Mouse (Mus musculus) kidney, embryonic 16.5 days (tissue): ENCODE measurements at regions not wholly inside any gene's neighbourhood (a gene's known extent, or its start where the extent isn't known, plus 50 kb on each side); places are given as distances from the start of the nearest gene placed in this dataset.

Experiments
- ATAC-seq: fragments of 200-750 bp; cut with Nextera tagmentation; 2 replicates; pipeline ENCODE4 v1.8.0; 2017; ENCODE audit warnings: moderate TSS enrichment; ENCODE audit not compliant: low FRiP score, low TSS enrichment
- H3K27ac ChIP-seq: fragments of 300-500 bp; sonication (generic); 2 replicates; pipeline ENCODE4 v1.5.1; 2014; ENCODE audit warnings: low read length
- H3K27me3 ChIP-seq: fragments of 300-500 bp; sonication (generic); 2 replicates; pipeline ENCODE4 v1.6.1; 2014; ENCODE audit warnings: low read length, control low read depth, mixed read lengths; ENCODE audit not compliant: insufficient read depth
- H3K36me3 ChIP-seq: fragments of 300-500 bp; sonication (generic); 2 replicates; pipeline ENCODE4 v1.6.1; 2014; ENCODE audit warnings: low read length, control low read depth, mixed read lengths; ENCODE audit not compliant: insufficient read depth
- H3K4me1 ChIP-seq: fragments of 300-500 bp; sonication (generic); 2 replicates; pipeline ENCODE4 v1.6.1; 2014; ENCODE audit warnings: low read length, control low read depth, mixed read lengths; ENCODE audit not compliant: insufficient read depth
- H3K4me2 ChIP-seq: fragments of 300-500 bp; sonication (generic); replicated peaks from 2 replicates; pipeline ENCODE4 v1.6.1; 2014; ENCODE audit warnings: low read depth, low read length
- H3K4me3 ChIP-seq: fragments of 300-500 bp; sonication (generic); 2 replicates; pipeline ENCODE4 v1.5.1; 2014; ENCODE audit warnings: mild to moderate bottlenecking, low read length
- H3K9ac ChIP-seq: fragments of 300-500 bp; sonication (generic); replicated peaks from 2 replicates; pipeline ENCODE4 v1.6.1; 2014; ENCODE audit warnings: low read length
- H3K9me3 ChIP-seq: fragments of 300-500 bp; sonication (generic); 2 replicates; pipeline ENCODE4 v1.6.1; 2016; ENCODE audit warnings: low read length, control low read depth
- WGBS: fragments of 180-500 bp; shearing (Covaris S2); extraction: QIAGEN DNeasy Blood & Tissue Kit; methylation state at CpG from one replicate; pipeline ENCODE4 v1.1.7; 2014; 5-methylcytosine and 5-hydroxymethylcytosine counted together

- Histone ChIP-seq H3K4me2 (no peak overlapping the region), H3K4me3 (no peak overlapping the region), H3K36me3 (no peaks in the 10 kb centered on the region), H3K4me1 (no peaks in the 10 kb centered on the region), H3K27ac (no peak overlapping the region), H3K27me3 (no peaks in the 10 kb centered on the region), H3K9ac (no peak overlapping the region), H3K9me3 (no peaks in the 10 kb centered on the region)
- ATAC-seq, result no peak
- WGBS, result 91% methylated on average over 9 of the region's 9 CpGs
Observed at GRCm38 (mm10) chr7:74771435-74772406, 217.1 kb upstream of the Slco3a1 start.

- Histone ChIP-seq H3K36me3 (no peaks in the 10 kb centered on the region), H3K4me1 (no peaks in the 10 kb centered on the region), H3K9ac (no peak overlapping the region), H3K27ac (no peak overlapping the region), H3K27me3 (no peaks in the 10 kb centered on the region), H3K4me2 (no peak overlapping the region), H3K9me3 (no peaks in the 10 kb centered on the region), H3K4me3 (no peak overlapping the region)
- ATAC-seq, result no peak
- WGBS, result 84% methylated on average over 4 of the region's 4 CpGs
Observed at GRCm38 (mm10) chr7:74766550-74766949, 212.0 kb upstream of the Slco3a1 start.

DNA sequence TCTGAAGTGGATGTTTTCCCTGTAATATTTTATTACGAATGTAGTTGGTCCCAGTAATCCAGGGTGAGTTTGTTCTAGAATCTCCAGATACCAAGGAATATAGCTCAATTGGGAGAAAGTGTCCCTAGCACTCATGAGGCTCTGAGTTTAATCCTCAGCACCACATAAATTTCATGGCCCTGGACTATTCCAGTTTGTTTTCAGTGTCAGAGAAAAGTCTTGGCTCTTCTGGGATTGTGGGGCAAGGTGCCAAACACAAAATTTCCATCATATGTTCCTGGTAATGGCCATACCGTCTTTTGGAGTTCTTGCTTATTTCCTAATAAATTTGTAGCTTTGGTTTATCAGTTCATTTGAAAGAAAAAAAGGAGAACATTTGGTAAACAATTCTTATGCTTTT is 202.9 kb upstream of the Slco3a1 start:
- Histone ChIP-seq H3K9me3 (no peaks in the 10 kb centered on the region), H3K4me1 (no peaks in the 10 kb centered on the region), H3K27me3 (no peaks in the 10 kb centered on the region), H3K4me2 (no peak overlapping the region), H3K27ac (no peak overlapping the region), H3K4me3 (no peak overlapping the region), H3K36me3 (no peaks in the 10 kb centered on the region), H3K9ac (no peak overlapping the region)
- no peak for ATAC-seq
- whole genome bisulfite sequencing, result 64% methylated on average over 2 of the region's 2 CpGs

GRCm38 (mm10) chr7:74747704-74748103 is 193.1 kb upstream of the Slco3a1 start:
- Histone ChIP-seq H3K4me2 (no peak overlapping the region), H3K4me1 (no peaks in the 10 kb centered on the region), H3K4me3 (no peak overlapping the region), H3K9ac (no peak overlapping the region), H3K9me3 (no peaks in the 10 kb centered on the region), H3K27ac (no peak overlapping the region), H3K27me3 (no peaks in the 10 kb centered on the region), H3K36me3 (no peaks in the 10 kb centered on the region)
- ATAC-seq, result no peak
- WGBS, result 67% methylated on average over 1 of the region's 1 CpGs

DNA sequence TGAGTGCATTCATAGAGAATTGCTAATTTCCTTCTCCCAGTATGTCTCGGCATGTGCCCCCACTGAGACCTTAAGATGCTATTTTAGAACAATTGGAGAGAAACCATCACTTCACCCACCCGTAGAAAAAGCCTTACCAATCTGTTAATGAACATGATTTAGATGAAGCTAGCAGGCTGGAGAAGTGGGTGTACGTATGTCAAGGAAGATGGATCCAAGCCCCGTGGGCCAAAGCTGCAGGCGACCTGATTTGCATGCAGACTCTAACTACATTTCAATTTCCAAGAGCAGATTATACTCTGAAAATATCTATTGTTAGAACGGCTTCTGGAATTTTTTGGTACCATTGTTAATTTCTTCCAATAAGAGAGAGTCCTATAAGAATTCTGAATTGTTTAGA is 180.4 kb upstream of the Slco3a1 start:
- Histone ChIP-seq H3K36me3 (no peaks in the 10 kb centered on the region), H3K4me3 (no peak overlapping the region), H3K9me3 (no peaks in the 10 kb centered on the region), H3K4me1 (no peaks in the 10 kb centered on the region), H3K9ac (no peak overlapping the region), H3K27me3 (no peaks in the 10 kb centered on the region), H3K4me2 (no peak overlapping the region), H3K27ac (no peak overlapping the region)
- 81% methylated on average over 6 of the region's 6 CpGs for WGBS
- ATAC-seq, result no peak

GRCm38 (mm10) chr7:74726324-74726991 is 171.9 kb upstream of the Slco3a1 start:
- Histone ChIP-seq H3K27me3 (no peaks in the 10 kb centered on the region), H3K4me3 (no peak overlapping the region), H3K27ac (no peak overlapping the region), H3K4me2 (no peak overlapping the region), H3K9me3 (no peaks in the 10 kb centered on the region), H3K9ac (no peak overlapping the region), H3K36me3 (no peaks in the 10 kb centered on the region), H3K4me1 (no peaks in the 10 kb centered on the region)
- WGBS, result 64% methylated on average over 8 of the region's 8 CpGs
- no peak for ATAC-seq

DNA sequence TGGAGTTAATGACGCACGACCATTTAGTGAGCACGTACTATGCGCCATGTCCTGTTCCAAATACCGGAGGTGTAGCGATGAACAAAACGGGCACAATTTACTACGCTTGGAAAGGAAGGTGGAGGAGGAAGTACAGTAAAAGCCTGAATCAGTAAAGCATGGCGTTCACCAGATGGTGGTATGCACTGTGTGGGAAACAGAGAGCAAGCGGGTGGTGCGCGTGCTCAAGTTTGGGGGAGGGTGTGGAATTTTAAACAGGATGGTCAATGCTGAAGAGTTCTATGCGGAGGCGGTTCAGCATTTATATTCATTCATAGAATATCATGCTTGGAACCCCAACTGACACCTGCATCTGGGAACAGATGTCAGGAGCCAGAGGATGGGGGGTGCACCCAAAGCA is 164.7 kb upstream of the Slco3a1 start:
- ATAC-seq, result peak; percentile 54; the same call in 1 of the 2 replicates

GRCm38 (mm10) chr7:74709993-74710581 is 155.5 kb upstream of the Slco3a1 start:
- WGBS, result 68% methylated on average over 7 of the region's 7 CpGs

More for the DNA sequence above, 164.7 kb upstream of the Slco3a1 start:
- H3K36me3 ChIP-seq, result no peaks in the 10 kb centered on the region
- no peak overlapping the region for H3K27ac ChIP-seq
- H3K9ac ChIP-seq, result no peak overlapping the region
- H3K4me2 ChIP-seq, result no peak overlapping the region
- no peak overlapping the region for H3K4me3 ChIP-seq
- no peaks in the 10 kb centered on the region for H3K9me3 ChIP-seq
- no peaks in the 10 kb centered on the region for H3K27me3 ChIP-seq
- no peaks in the 10 kb centered on the region for H3K4me1 ChIP-seq
- WGBS, result 78% methylated on average over 14 of the region's 14 CpGs

DNA sequence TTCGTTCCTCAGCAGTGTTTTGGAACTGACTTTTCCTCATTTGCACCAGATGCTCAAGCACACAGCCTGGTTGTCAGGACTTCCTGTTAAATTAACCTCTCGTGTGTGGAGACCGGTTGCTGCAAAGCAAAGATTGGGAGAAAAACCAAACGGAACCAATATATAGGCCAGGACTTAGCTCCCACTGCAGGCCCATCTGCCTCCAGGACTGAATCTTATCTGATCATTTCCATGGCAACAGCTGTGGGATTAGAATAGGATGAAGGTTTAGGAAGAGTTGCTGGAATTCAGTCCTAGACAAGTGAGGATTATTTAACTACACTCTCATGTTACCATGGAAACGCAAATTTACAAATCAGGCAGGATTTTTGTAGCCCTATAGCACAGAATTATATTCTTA is 154.4 kb upstream of the Slco3a1 start:
- WGBS, result 53% methylated on average over 5 of the region's 5 CpGs
- no peak for ATAC-seq
- Histone ChIP-seq H3K4me1 (no peaks in the 10 kb centered on the region), H3K27me3 (no peaks in the 10 kb centered on the region), H3K4me3 (no peak overlapping the region), H3K36me3 (no peaks in the 10 kb centered on the region), H3K27ac (no peak overlapping the region), H3K9me3 (no peaks in the 10 kb centered on the region), H3K9ac (no peak overlapping the region), H3K4me2 (no peak overlapping the region)

More at GRCm38 (mm10) chr7:74709993-74710581, 155.5 kb upstream of the Slco3a1 start:
- Histone ChIP-seq H3K4me1 (no peaks in the 10 kb centered on the region), H3K9ac (no peak overlapping the region), H3K4me2 (no peak overlapping the region), H3K4me3 (no peak overlapping the region), H3K9me3 (no peaks in the 10 kb centered on the region), H3K27me3 (no peaks in the 10 kb centered on the region), H3K27ac (no peak overlapping the region), H3K36me3 (no peaks in the 10 kb centered on the region)
- ATAC-seq, result no peak
